Mouse (Mus musculus) liver, adult 2 months (tissue): Measurements from ENCODE around the gene Cmip. TPM values are rescaled to one million over a fixed set of nuclear protein-coding genes. Genes with fewer than 3 reads are reported as not detected.

ENCODE experiments used
- DNase-seq: peaks from one replicate; pipeline ENCODE4 v3.0.0-alpha.2; 2011; ENCODE audit warnings: low read depth, low spot score; ENCODE audit errors: extremely low read depth
- H3K27ac ChIP-seq: fragments of 200-500 bp; replicated peaks from 2 replicates; pipeline ENCODE4 v1.5.1; 2012; ENCODE audit warnings: low read depth, mild to moderate bottlenecking, control low read depth, inconsistent platforms, low read length; ENCODE audit not compliant: insufficient read depth
- H3K27me3 ChIP-seq: fragments of 200-500 bp; 2 replicates; pipeline ENCODE4 v1.6.1; 2012; ENCODE audit warnings: mild to moderate bottlenecking, moderate library complexity, low read length, inconsistent platforms; ENCODE audit not compliant: control insufficient read depth, insufficient read depth
- H3K36me3 ChIP-seq: fragments of 200-500 bp; 2 replicates; pipeline ENCODE4 v1.6.1; 2012; ENCODE audit warnings: low read length, inconsistent platforms; ENCODE audit not compliant: control insufficient read depth, insufficient read depth
- H3K4me1 ChIP-seq: fragments of 200-500 bp; 2 replicates; pipeline ENCODE4 v1.6.1; 2011; ENCODE audit warnings: low read length; ENCODE audit not compliant: control insufficient read depth, insufficient read depth
- H3K4me3 ChIP-seq: fragments of 200-500 bp; 2 replicates; pipeline ENCODE4 v1.5.1; 2011; ENCODE audit warnings: low read depth, mild to moderate bottlenecking, control low read depth, low read length, moderate library complexity; ENCODE audit not compliant: insufficient read depth
- H3K79me2 ChIP-seq: fragments of 200-500 bp; 2 replicates; pipeline ENCODE4 v1.6.1; 2012; ENCODE audit warnings: inconsistent platforms, mild to moderate bottlenecking, low read length, moderate library complexity; ENCODE audit not compliant: control insufficient read depth, insufficient read depth
- H3K9ac ChIP-seq: fragments of 200-500 bp; 2 replicates; pipeline ENCODE4 v1.6.1; 2012; ENCODE audit warnings: low read depth, mild to moderate bottlenecking, control low read depth, inconsistent platforms, low read length
- CTCF ChIP-seq: fragments of 200-500 bp; IDR thresholded peaks from 2 replicates; pipeline ENCODE4 v1.5.1; 2011; ENCODE audit warnings: low read depth, low read length, control low read depth
- POLR2A ChIP-seq: fragments of 200-500 bp; IDR thresholded peaks from 2 replicates; pipeline ENCODE4 v1.6.1; 2011; ENCODE audit warnings: low read length, control low read depth; ENCODE audit not compliant: insufficient read depth; ENCODE audit errors: extremely low read depth
- WGBS: fragments of 180-500 bp; shearing (Covaris S2); methylation state at CpG from one replicate; pipeline ENCODE4 v1.1.7; 2018; 5-methylcytosine and 5-hydroxymethylcytosine counted together
- polyA plus RNA-seq: library from polyadenylated mRNA; depleted of rRNA; stranded (reverse); fragments of >200 nt; gene quantifications from 2 replicates; pipeline ENCODE4 v1.2.3, GENCODE M21; 2012
- total RNA-seq: library from RNA; depleted of rRNA; stranded (reverse); fragments of >200 nt; gene quantifications from 2 replicates; pipeline ENCODE4 v1.2.3, GENCODE M21; 2014

Cmip gene
- total and polyA plus RNA-seq, 2 experiments, result 8.8 to 21.0 TPM

DNA sequence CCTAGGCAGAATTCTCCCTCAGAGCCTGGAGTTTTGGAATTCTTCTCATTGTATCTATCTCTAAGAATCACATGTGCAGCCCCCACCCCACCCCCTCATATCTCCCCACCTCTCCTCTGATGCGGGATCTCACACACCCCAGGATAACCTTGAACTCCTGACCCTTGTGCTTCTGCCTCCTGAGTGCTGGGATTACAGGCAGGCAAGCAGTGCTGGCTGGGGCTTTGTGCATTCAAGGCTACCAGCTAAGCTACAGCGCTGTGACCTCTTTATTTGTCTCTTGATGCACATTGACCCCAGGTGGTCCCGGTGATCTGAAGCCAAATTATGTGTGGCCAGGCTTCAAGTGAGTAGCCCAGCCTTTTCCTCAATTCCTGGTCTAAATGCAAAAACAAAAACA lies 15.0 kb upstream of the Cmip start:
- 34% methylated on average over 3 of the region's 3 CpGs for WGBS
- H3K27me3 ChIP-seq, result no peaks in the 10 kb centered on the region
- no peak overlapping the region for H3K27ac ChIP-seq
- DNase-seq, result no peak
- no peak overlapping the region for H3K9ac ChIP-seq
- H3K36me3 ChIP-seq, result no peaks in the 10 kb centered on the region
- H3K4me3 ChIP-seq, result no peak overlapping the region
- TF ChIP-seq POLR2A, result no peak
- no peak for TF ChIP-seq CTCF
- no peaks in the 10 kb centered on the region for H3K4me1 ChIP-seq
- H3K79me2 ChIP-seq, result no peaks in the 10 kb centered on the region

DNA sequence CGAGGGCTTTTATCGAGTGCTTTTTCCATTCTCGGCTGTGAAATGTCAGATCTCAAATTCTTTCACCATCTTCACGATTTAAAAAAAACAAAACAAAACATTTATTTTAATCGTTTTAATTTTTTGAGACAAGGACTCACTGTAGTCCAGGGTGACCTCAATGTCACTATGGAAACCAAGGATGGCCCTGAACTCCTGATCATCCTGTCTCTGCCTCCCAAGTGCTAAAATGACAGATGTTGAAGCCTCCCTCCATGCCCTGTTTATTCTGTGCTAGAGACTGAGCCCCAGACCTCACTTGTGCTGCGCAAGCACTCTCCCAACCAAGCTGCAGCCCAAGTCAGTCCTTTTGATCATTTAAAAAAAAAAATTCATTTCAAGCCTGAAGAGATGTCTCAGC lies 14.6 kb upstream of the Cmip start:
- 78% methylated on average over 6 of the region's 6 CpGs for WGBS
- H3K27ac ChIP-seq, result no peak overlapping the region
- no peaks in the 10 kb centered on the region for H3K27me3 ChIP-seq
- H3K4me1 ChIP-seq, result no peaks in the 10 kb centered on the region
- no peak for DNase-seq
- H3K79me2 ChIP-seq, result no peaks in the 10 kb centered on the region
- H3K4me3 ChIP-seq, result no peak overlapping the region
- TF ChIP-seq POLR2A (no peak), CTCF (no peak)
- no peak overlapping the region for H3K9ac ChIP-seq
- H3K36me3 ChIP-seq, result no peaks in the 10 kb centered on the region

DNA sequence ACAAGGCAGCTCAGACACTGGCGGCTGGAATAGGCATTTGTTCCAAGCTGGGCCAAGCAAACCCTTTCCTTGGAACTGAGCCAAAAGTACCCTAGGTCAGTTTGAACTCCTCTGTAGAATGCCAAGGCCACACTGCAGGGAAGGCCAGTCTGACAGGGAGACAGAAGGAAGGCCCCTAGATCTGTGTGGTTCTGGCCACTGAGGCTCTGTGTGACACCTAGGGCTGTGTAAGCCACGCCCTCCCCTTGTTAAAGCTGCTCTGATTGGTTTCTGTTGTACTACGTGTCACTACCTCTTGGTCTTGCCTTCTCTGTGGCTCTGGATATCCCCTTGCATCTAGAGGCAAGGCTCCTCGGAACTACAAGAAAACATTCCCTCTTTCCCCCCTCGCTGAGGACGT lies 12.3 kb upstream of the Cmip start:
- 75% methylated on average over 6 of the region's 6 CpGs for WGBS
- DNase-seq, result no peak
- no peaks in the 10 kb centered on the region for H3K4me1 ChIP-seq
- TF ChIP-seq CTCF, result no peak
- no peak for TF ChIP-seq POLR2A
- no peaks in the 10 kb centered on the region for H3K36me3 ChIP-seq
- no peaks in the 10 kb centered on the region for H3K27me3 ChIP-seq
- no peak overlapping the region for H3K27ac ChIP-seq
- H3K79me2 ChIP-seq, result no peaks in the 10 kb centered on the region
- no peak overlapping the region for H3K9ac ChIP-seq
- no peak overlapping the region for H3K4me3 ChIP-seq

GRCm38 (mm10) chr8:117248341-117248740 lies 8.5 kb upstream of the Cmip start:
- H3K27ac ChIP-seq, result no peak overlapping the region
- WGBS, result 77% methylated on average over 11 of the region's 11 CpGs
- no peak for DNase-seq

DNA sequence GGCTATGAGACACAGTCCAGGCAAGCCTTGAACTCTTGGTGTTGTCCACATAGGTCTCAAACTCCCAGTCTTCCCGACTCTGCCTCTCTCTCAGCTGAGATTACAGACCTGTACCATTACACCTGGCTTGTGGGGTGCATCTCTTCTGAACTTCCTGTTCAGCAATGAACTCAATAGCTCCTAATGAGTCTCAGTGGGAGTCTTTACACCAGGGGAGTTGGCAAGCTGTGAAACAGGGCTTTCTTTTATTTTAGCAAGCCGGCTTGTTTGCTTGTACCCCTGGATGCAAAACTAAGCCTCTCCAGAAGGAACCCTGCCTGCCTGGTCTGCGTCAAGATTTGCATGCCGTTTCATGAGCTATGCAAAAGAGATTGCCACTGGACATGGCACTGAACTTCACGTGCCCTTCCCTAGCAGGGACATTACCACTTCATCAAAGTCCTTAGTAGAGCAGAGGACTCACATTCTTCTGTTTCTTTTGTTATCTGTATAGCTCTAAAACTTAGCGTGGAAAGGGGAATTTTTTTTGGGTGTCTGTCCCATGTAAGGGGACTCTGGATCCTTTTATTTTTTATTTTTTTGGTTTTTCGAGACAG lies 5.7 kb upstream of the Cmip start:
- Histone ChIP-seq H3K79me2 (no peaks in the 10 kb centered on the region), H3K27me3 (no peaks in the 10 kb centered on the region), H3K4me1 (no peaks in the 10 kb centered on the region), H3K27ac (no peak overlapping the region), H3K4me3 (no peak overlapping the region), H3K9ac (no peak overlapping the region), H3K36me3 (no peaks in the 10 kb centered on the region)
- no peak for TF ChIP-seq POLR2A
- no peak for TF ChIP-seq CTCF
- WGBS, result 74% methylated on average over 7 of the region's 7 CpGs
- no peak for DNase-seq

More at GRCm38 (mm10) chr8:117248341-117248740, 8.5 kb upstream of the Cmip start:
- H3K79me2 ChIP-seq, result no peaks in the 10 kb centered on the region
- H3K36me3 ChIP-seq, result no peaks in the 10 kb centered on the region
- no peak overlapping the region for H3K9ac ChIP-seq
- H3K27me3 ChIP-seq, result no peaks in the 10 kb centered on the region
- no peak for TF ChIP-seq POLR2A
- no peak overlapping the region for H3K4me3 ChIP-seq
- no peaks in the 10 kb centered on the region for H3K4me1 ChIP-seq

DNA sequence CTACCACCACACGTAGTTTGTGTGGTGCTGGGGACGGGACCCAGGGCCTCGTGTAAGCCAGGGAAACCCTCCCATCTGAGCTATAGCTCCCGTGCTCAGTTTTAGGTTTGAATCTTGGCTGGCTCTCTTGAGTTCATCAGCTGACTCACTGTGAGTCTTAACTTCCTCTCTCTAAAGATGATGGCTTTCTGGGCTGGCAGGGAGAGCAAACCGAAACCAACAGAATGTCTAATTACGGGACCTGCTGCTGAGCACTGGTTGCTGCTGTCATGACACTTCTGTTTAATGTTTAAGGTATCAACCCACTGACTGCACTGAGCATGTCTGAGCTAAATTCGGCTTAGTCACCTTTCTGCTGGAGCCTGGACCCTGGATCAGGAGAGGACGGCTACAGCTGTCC lies 4.2 kb upstream of the Cmip start:
- TF ChIP-seq CTCF (no peak), POLR2A (no peak)
- no peak overlapping the region for H3K27ac ChIP-seq
- peaks cover 10% of the 10 kb centered on the region for H3K79me2 ChIP-seq
- H3K4me3 ChIP-seq, result no peak overlapping the region
- H3K9ac ChIP-seq, result no peak overlapping the region
- DNase-seq, result peak; percentile 24
- no peaks in the 10 kb centered on the region for H3K36me3 ChIP-seq
- no peaks in the 10 kb centered on the region for H3K27me3 ChIP-seq
- H3K4me1 ChIP-seq, result no peaks in the 10 kb centered on the region
- WGBS, result 89% methylated on average over 8 of the region's 8 CpGs
